ENCODE assay signal across 11 mouse cellular contexts in the genomic region with DNA sequence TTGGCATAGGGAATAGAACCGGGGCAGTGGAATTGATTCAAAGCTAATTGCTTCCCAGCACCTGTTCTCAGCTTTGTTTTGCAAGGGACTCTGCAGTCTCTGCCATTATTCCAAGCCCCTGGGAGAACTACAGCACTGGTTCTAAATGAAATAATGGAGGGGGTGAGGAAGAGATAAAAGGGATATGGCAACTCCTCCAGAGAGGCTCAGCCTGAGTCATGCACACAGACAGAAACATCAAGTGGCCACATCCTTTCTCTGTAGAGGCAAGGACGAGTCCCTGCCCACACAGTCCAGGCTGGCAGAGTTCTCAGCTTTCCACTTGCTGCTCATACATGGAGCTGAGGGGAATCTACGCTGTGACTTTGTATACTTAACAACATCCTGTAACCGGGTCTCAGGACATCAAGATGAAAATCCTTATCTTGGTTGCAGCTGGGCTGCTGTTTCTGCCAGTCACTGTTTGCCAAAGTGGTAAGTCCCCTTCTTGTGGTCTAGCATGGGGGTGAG. TPM values are rescaled to one million over a fixed set of nuclear protein-coding genes. Genes with fewer than 3 reads are reported as not detected.
A peak's percentile ranks its signal among the peaks of the same experiment; 100 is the strongest.
DNase-seq lines count a peak whose midpoint lies in the region; ATAC-seq and TF ChIP-seq lines count a peak whose summit lies in the region.
"Had no signal": no experiment of that assay in that cellular context is flagged by ENCODE, and none has a peak within 500 bp of the region (broad histone marks: within the 10 kb centered on the region; RNA-seq: fewer than 3 reads in every experiment).

Gene F2rl2 (plus strand): TSS at position 200 of the 510 bp plus-strand sequence.

- no peaks in the 10 kb centered on the region for H3K36me3 ChIP-seq in ES-Bruce4 (ENCODE audit: control insufficient read depth, insufficient read depth, low read length, poor library complexity, severe bottlenecking)
- no peaks in the 10 kb centered on the region for H3K36me3 ChIP-seq in kidney, embryonic 14.5 days (ENCODE audit: control insufficient read depth, insufficient read depth, low read length)
- H3K36me3 ChIP-seq in hindbrain, embryonic 13.5 days = no peaks in the 10 kb centered on the region; the same call in 1 of the 2 replicates

- peak within 1 kb of the TSS; percentile 28; the same call in 1 of the 2 replicates for H3K4me3 ChIP-seq in ES-Bruce4 (ENCODE audit: low read depth, low read length)
- H3K4me3 ChIP-seq in kidney, embryonic 14.5 days (ENCODE audit: low read length) = no peak within 1 kb of the TSS
- H3K4me3 ChIP-seq in hindbrain, embryonic 13.5 days = no peak within 1 kb of the TSS
- H3K4me3 ChIP-seq: midbrain, embryonic 12.5 days had no signal

- TF ChIP-seq EP300 in ES-Bruce4 (IDR thresholded peaks at IDR 0.05; ENCODE audit: insufficient read depth, low read depth, low read length) = no peak

- 63% methylated on average over 4 of the region's 4 CpGs for WGBS in kidney, embryonic 14.5 days
- 68% methylated on average over 4 of the region's 4 CpGs for WGBS in hindbrain, embryonic 13.5 days

- H3K27me3 ChIP-seq in ES-Bruce4 (ENCODE audit: control insufficient read depth, insufficient read depth, low read length, poor library complexity, severe bottlenecking) = no peaks in the 10 kb centered on the region
- no peaks in the 10 kb centered on the region for H3K27me3 ChIP-seq in kidney, embryonic 14.5 days (ENCODE audit: control insufficient read depth, insufficient read depth, low read length)
- H3K27me3 ChIP-seq in hindbrain, embryonic 13.5 days = no peaks in the 10 kb centered on the region
- H3K27me3 ChIP-seq: CH12.LX; midbrain, embryonic 12.5 days had no signal

- peak; percentile 60 for ATAC-seq in megakaryocyte, adult 5-6 weeks (ENCODE audit: poor library complexity, severe bottlenecking)
- ATAC-seq in kidney, embryonic 14.5 days (ENCODE audit: low FRiP score, low TSS enrichment) = no peak
- ATAC-seq in hindbrain, embryonic 13.5 days (ENCODE audit: low FRiP score) = no peak

- H3K27ac ChIP-seq in ES-Bruce4 (ENCODE audit: insufficient read depth, low read length) = no peak within 1 kb of the TSS
- no peak within 1 kb of the TSS for H3K27ac ChIP-seq in kidney, embryonic 14.5 days (ENCODE audit: low read depth, low read length)
- H3K27ac ChIP-seq in hindbrain, embryonic 13.5 days = no peak within 1 kb of the TSS; the same call in 1 of the 2 replicates
- H3K27ac ChIP-seq: midbrain, embryonic 12.5 days had no signal

- H3K9ac ChIP-seq in ES-Bruce4 (ENCODE audit: low read depth, poor library complexity, severe bottlenecking) = no peak within 1 kb of the TSS
- no peak within 1 kb of the TSS for H3K9ac ChIP-seq in kidney, embryonic 14.5 days (ENCODE audit: low read depth, low read length)
- H3K9ac ChIP-seq in hindbrain, embryonic 13.5 days = no peak within 1 kb of the TSS
- H3K9ac ChIP-seq: midbrain, embryonic 12.5 days had no signal

- no peak for TF ChIP-seq CTCF in ES-Bruce4 (IDR thresholded peaks at IDR 0.05; ENCODE audit: low read depth, low read length)

- peak; percentile 54 for DNase-seq in heart, adult 11 months
- no peak for DNase-seq in heart, adult 8-10 months (ENCODE audit: low spot score)
- DNase-seq in induced T-regulatory cell, adult 2 months (ENCODE audit: low read depth) = peak; percentile 68
- no peak for DNase-seq in urinary bladder, postnatal 14 days (ENCODE audit: low spot score)
- DNase-seq: heart, postnatal 10 days had no signal

- H3K4me2 ChIP-seq in kidney, embryonic 14.5 days (replicated peaks; ENCODE audit: low read depth, low read length) = no peak within 1 kb of the TSS
- H3K4me2 ChIP-seq in hindbrain, embryonic 13.5 days = no peak within 1 kb of the TSS
- H3K4me2 ChIP-seq: midbrain, embryonic 12.5 days had no signal

- TF ChIP-seq POLR2A in ES-Bruce4 (IDR thresholded peaks at IDR 0.05; ENCODE audit: insufficient read depth, low read length) = no peak

- H3K9me3 ChIP-seq in ES-Bruce4 (replicated peaks; ENCODE audit: control insufficient read depth, insufficient read depth, low read length, poor library complexity, severe bottlenecking) = no peaks in the 10 kb centered on the region
- H3K9me3 ChIP-seq in kidney, embryonic 14.5 days (ENCODE audit: control insufficient read depth, low read length) = no peaks in the 10 kb centered on the region
- no peaks in the 10 kb centered on the region for H3K9me3 ChIP-seq in hindbrain, embryonic 13.5 days
- H3K9me3 ChIP-seq: midbrain, embryonic 12.5 days had no signal

- no peaks in the 10 kb centered on the region for H3K4me1 ChIP-seq in ES-Bruce4 (ENCODE audit: control insufficient read depth, insufficient read depth, low read length)
- H3K4me1 ChIP-seq in kidney, embryonic 14.5 days (ENCODE audit: control insufficient read depth, insufficient read depth, low read length) = no peaks in the 10 kb centered on the region
- peaks cover 5% of the 10 kb centered on the region; the same call in 1 of the 2 replicates for H3K4me1 ChIP-seq in hindbrain, embryonic 13.5 days (replicated peaks)

RNA-seq across cellular contexts. Expression of gene F2rl2, which starts in this region (rescaled TPM):
- under 1 TPM in 2 of 4 experiments, not detected in 2; 0.19 to 0.32 TPM for total RNA-seq in heart, adult 8-10 months (2022)
- polyA plus RNA-seq in ES-Bruce4 (2011; ENCODE audit: insufficient read depth, insufficient read length, low read depth, missing spikeins) = 0.26 TPM in 1 of 2 replicates, not detected in the other
- total RNA-seq in megakaryocyte, adult 5-6 weeks (2015) = 0.89 and 1.9 TPM in 2 replicates
- total RNA-seq in megakaryocyte, adult 5-6 weeks (2017) = 0.51 and 0.57 TPM in 2 replicates
- 0.41 and 0.54 TPM in 2 replicates for polyA plus RNA-seq in kidney, embryonic 14.5 days (2014; fragmentation: Nextera tagmentation; extraction: Ambion mirVana)
- 0.91 and 1.1 TPM in 2 replicates for polyA plus RNA-seq in hindbrain, embryonic 13.5 days (2015; fragmentation: Nextera tagmentation; extraction: Ambion mirVana)

Comparison
In these comparisons a context has a peak if more than half of its experiments do, and no peak if none do; other contexts are left out.
1. DNase-seq: peak in heart, adult 11 months (single experiment) and induced T-regulatory cell, adult 2 months (single experiment); none in heart, adult 8-10 months (single experiment) and urinary bladder, postnatal 14 days (single experiment).